Mouse (Mus musculus) kidney, embryonic 15.5 days (tissue): ENCODE data around the gene Fbp1. TPM values are rescaled to one million over a fixed set of nuclear protein-coding genes. Genes with fewer than 3 reads are reported as not detected.

ENCODE experiments used
- ATAC-seq: fragments of 200-750 bp; cut with Nextera tagmentation; replicated peaks from 2 replicates; pipeline ENCODE4 v1.8.0; 2017; ENCODE audit warnings: moderate TSS enrichment; ENCODE audit not compliant: low FRiP score
- H3K27ac ChIP-seq: fragments of 300-500 bp; sonication (generic); 2 replicates; pipeline ENCODE4 v1.5.1; 2015; ENCODE audit warnings: mild to moderate bottlenecking, inconsistent platforms
- H3K27me3 ChIP-seq: fragments of 300-500 bp; sonication (generic); 2 replicates; pipeline ENCODE4 v1.6.1; 2015; ENCODE audit warnings: inconsistent platforms
- H3K36me3 ChIP-seq: fragments of 300-500 bp; sonication (generic); 2 replicates; pipeline ENCODE4 v1.6.1; 2015; ENCODE audit warnings: inconsistent platforms
- H3K4me1 ChIP-seq: fragments of 300-500 bp; sonication (generic); 2 replicates; pipeline ENCODE4 v1.6.1; 2015; ENCODE audit warnings: inconsistent platforms
- H3K4me2 ChIP-seq: fragments of 300-500 bp; sonication (generic); 2 replicates; pipeline ENCODE4 v1.6.1; 2015; ENCODE audit warnings: moderate library complexity, mild to moderate bottlenecking, inconsistent platforms
- H3K4me3 ChIP-seq: fragments of 300-500 bp; sonication (generic); replicated peaks from 2 replicates; pipeline ENCODE4 v1.5.1; 2015; ENCODE audit warnings: mild to moderate bottlenecking, inconsistent platforms
- H3K9ac ChIP-seq: fragments of 300-500 bp; sonication (generic); 2 replicates; pipeline ENCODE4 v1.6.1; 2015; ENCODE audit warnings: mild to moderate bottlenecking, inconsistent platforms
- H3K9me3 ChIP-seq: fragments of 300-500 bp; sonication (generic); replicated peaks from 2 replicates; pipeline ENCODE4 v1.6.1; 2016; ENCODE audit warnings: inconsistent platforms
- WGBS: fragments of 180-500 bp; shearing (Covaris S2); methylation state at CpG from one replicate; pipeline ENCODE4 v1.1.7; 2015; ENCODE audit warnings: mixed read lengths; 5-methylcytosine and 5-hydroxymethylcytosine counted together
- polyA plus RNA-seq: library from polyadenylated mRNA; unstranded; fragments of >200 nt; fragmentation: Nextera tagmentation; extraction: Ambion mirVana; gene quantifications from 2 replicates; pipeline ENCODE4 v1.2.1, GENCODE M21; 2015

Gene Fbp1
- polyA plus RNA-seq, 1 experiment from 2014 or later = 42.4 TPM

GRCm38 (mm10) chr13:62911575-62911974 lies 23.5 kb upstream of the Fbp1 start:
- H3K4me2 ChIP-seq = no peak overlapping the region
- H3K27me3 ChIP-seq = no peaks in the 10 kb centered on the region
- no peaks in the 10 kb centered on the region for H3K9me3 ChIP-seq
- H3K4me3 ChIP-seq = no peak overlapping the region
- no peak for ATAC-seq
- no peaks in the 10 kb centered on the region for H3K36me3 ChIP-seq
- H3K4me1 ChIP-seq = peaks cover 16% of the 10 kb centered on the region
- H3K27ac ChIP-seq = no peak overlapping the region
- H3K9ac ChIP-seq = no peak overlapping the region
- 83% methylated on average over 5 of the region's 5 CpGs for WGBS

GRCm38 (mm10) chr13:62910206-62910605 lies 22.1 kb upstream of the Fbp1 start:
- no peak overlapping the region for H3K4me3 ChIP-seq
- no peaks in the 10 kb centered on the region for H3K9me3 ChIP-seq
- no peak overlapping the region for H3K9ac ChIP-seq
- WGBS = 81% methylated on average over 4 of the region's 4 CpGs
- H3K4me1 ChIP-seq = peaks cover 16% of the 10 kb centered on the region
- no peaks in the 10 kb centered on the region for H3K36me3 ChIP-seq
- ATAC-seq = no peak
- H3K27ac ChIP-seq = no peak overlapping the region
- no peaks in the 10 kb centered on the region for H3K27me3 ChIP-seq
- H3K4me2 ChIP-seq = no peak overlapping the region

GRCm38 (mm10) chr13:62909776-62910175 lies 21.7 kb upstream of the Fbp1 start:
- Histone ChIP-seq H3K4me3 (no peak overlapping the region), H3K9ac (no peak overlapping the region), H3K4me1 (peaks cover 16% of the 10 kb centered on the region), H3K27ac (no peak overlapping the region), H3K27me3 (no peaks in the 10 kb centered on the region), H3K4me2 (no peak overlapping the region), H3K9me3 (no peaks in the 10 kb centered on the region), H3K36me3 (no peaks in the 10 kb centered on the region)
- ATAC-seq = no peak
- 72% methylated on average over 5 of the region's 5 CpGs for WGBS

DNA sequence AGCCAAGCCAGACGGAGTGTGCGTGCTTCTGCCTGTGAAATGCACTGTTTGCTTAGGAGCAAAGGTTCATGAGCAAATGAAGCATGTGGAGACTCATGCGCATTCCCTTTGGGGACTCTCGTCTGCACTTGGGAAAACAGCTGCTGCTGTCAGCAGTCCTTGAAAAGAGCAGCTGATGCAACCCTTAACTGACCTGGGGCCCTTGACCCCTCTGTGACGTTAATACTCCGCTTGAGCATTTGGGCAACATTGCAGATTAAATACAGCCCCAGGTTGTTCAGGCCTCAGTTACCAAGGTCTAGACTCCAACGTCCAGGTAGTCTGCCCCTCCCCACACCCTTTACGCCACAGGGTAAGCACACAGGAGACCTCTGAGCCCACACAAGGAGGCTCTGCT lies 20.1 kb upstream of the Fbp1 start:
- Histone ChIP-seq H3K4me3 (no peak overlapping the region), H3K4me2 (peak overlapping the region; percentile 30; the same call in 1 of the 2 replicates), H3K27ac (peak overlapping the region; percentile 63), H3K4me1 (peaks cover 16% of the 10 kb centered on the region), H3K9me3 (no peaks in the 10 kb centered on the region), H3K27me3 (no peaks in the 10 kb centered on the region), H3K9ac (no peak overlapping the region), H3K36me3 (no peaks in the 10 kb centered on the region)
- WGBS = 16% methylated on average over 8 of the region's 8 CpGs
- peak; percentile 93 for ATAC-seq

- H3K9me3 ChIP-seq = no peaks in the 10 kb centered on the region
- H3K4me2 ChIP-seq = peak overlapping the region; percentile 30; the same call in 1 of the 2 replicates
- ATAC-seq = peak; percentile 61
- H3K36me3 ChIP-seq = no peaks in the 10 kb centered on the region
- no peak overlapping the region for H3K9ac ChIP-seq
- H3K4me1 ChIP-seq = peaks cover 16% of the 10 kb centered on the region
- peak overlapping the region; percentile 63 for H3K27ac ChIP-seq
- 63% methylated on average over 14 of the region's 14 CpGs for WGBS
- H3K27me3 ChIP-seq = no peaks in the 10 kb centered on the region
- H3K4me3 ChIP-seq = no peak overlapping the region
Measured at GRCm38 (mm10) chr13:62907527-62908162, 19.6 kb upstream of the Fbp1 start.

GRCm38 (mm10) chr13:62901139-62901538 lies 13.1 kb upstream of the Fbp1 start:
- Histone ChIP-seq H3K27me3 (no peaks in the 10 kb centered on the region), H3K4me3 (no peak overlapping the region)
- ATAC-seq = no peak

DNA sequence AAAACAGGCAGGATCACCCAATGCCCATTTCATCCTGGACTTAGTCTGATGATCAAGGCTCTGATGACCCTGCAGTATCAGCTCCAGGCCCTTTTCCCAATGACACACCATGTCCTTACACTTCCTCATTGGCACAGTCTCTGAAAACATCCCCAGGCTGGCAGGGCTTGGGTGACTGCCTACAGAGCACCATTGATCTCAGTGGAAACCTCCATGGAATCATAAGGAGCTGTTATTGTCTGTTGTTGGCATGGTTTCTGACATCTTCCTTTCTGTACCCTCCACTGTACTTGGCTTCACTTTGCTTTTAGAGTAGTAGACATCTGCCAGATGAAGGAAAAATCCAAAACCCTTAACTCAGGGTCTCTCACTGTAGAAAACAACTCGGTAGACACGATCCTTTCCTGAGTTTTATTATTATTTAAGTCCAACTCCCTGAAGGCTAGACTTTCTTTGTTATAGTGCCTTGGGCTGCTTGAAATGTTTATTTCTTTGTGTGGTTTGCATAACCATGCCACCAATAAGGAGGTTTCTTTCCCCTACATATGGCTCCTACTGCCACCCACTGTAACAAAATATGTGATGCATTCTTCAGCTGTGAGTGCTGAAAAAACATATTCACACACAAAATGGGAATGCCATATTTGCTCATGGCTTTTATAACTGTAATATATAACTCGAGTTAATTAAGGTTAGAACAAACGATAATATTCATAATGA lies 10.0 kb upstream of the Fbp1 start:
- H3K27ac ChIP-seq = no peak overlapping the region
- no peak overlapping the region for H3K9ac ChIP-seq
- no peaks in the 10 kb centered on the region for H3K36me3 ChIP-seq
- H3K9me3 ChIP-seq = no peaks in the 10 kb centered on the region
- 87% methylated on average over 4 of the region's 4 CpGs for WGBS
- H3K4me1 ChIP-seq = no peaks in the 10 kb centered on the region
- no peak for ATAC-seq
- H3K4me3 ChIP-seq = no peak overlapping the region
- H3K27me3 ChIP-seq = no peaks in the 10 kb centered on the region
- H3K4me2 ChIP-seq = no peak overlapping the region

More at GRCm38 (mm10) chr13:62901139-62901538, 13.1 kb upstream of the Fbp1 start:
- Histone ChIP-seq H3K4me2 (no peak overlapping the region), H3K4me1 (no peaks in the 10 kb centered on the region), H3K27ac (no peak overlapping the region), H3K36me3 (no peaks in the 10 kb centered on the region), H3K9me3 (no peaks in the 10 kb centered on the region), H3K9ac (no peak overlapping the region)

DNA sequence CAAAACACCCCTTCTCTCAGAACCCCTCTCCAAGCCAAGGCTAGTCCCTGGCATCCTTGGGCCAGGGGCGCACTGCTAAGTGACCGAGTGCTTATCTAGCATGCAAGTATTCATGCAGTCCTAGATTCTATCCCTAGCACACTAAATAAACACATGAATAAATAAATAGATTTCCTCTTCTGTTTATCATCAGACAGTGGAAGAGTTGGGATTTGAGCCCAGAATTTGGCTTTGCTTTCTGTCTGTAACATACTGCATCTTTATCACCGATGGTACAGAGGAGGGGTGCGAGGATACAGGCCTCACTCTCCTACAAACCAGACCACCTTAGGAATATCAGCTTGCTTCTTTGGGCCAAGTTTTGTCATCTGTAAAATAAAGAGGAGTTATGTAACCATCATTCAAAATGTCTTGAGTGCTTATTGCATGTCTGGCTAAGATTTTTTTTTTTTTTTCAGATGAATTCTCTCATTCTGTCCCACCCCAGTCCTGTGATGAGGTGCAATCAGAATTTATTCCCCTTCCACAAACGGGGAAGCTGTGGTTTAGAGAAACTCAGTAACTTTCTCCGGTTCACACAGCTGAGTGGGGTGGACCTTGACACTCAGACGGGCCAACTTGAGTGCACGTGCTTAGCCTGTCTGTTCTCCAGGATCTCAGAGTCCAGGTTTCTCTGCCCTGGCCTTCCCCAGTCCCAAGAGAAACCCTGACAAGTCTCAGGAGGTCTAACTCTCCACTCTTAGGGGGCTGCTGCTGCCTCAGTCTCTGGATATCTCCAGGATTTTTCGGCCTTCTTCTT lies 5.2 kb upstream of the Fbp1 start:
- Histone ChIP-seq H3K27ac (no peak overlapping the region), H3K4me1 (peaks cover 2% of the 10 kb centered on the region), H3K9ac (no peak overlapping the region), H3K36me3 (no peaks in the 10 kb centered on the region), H3K4me2 (no peak overlapping the region), H3K27me3 (peaks cover 18% of the 10 kb centered on the region), H3K4me3 (no peak overlapping the region), H3K9me3 (no peaks in the 10 kb centered on the region; the same call in 1 of the 2 replicates)
- no peak for ATAC-seq
- WGBS = 77% methylated on average over 9 of the region's 9 CpGs

GRCm38 (mm10) chr13:62889311-62889710 lies 1.2 kb upstream of the Fbp1 start:
- no peak overlapping the region for H3K4me2 ChIP-seq
- H3K27me3 ChIP-seq = peaks cover 39% of the 10 kb centered on the region
- no peak for ATAC-seq
- no peak overlapping the region for H3K27ac ChIP-seq
- H3K9ac ChIP-seq = no peak overlapping the region
- no peaks in the 10 kb centered on the region; the same call in 1 of the 2 replicates for H3K9me3 ChIP-seq
- WGBS = 79% methylated on average over 2 of the region's 2 CpGs
- no peaks in the 10 kb centered on the region for H3K36me3 ChIP-seq
- no peak overlapping the region for H3K4me3 ChIP-seq
- peaks cover 13% of the 10 kb centered on the region for H3K4me1 ChIP-seq

DNA sequence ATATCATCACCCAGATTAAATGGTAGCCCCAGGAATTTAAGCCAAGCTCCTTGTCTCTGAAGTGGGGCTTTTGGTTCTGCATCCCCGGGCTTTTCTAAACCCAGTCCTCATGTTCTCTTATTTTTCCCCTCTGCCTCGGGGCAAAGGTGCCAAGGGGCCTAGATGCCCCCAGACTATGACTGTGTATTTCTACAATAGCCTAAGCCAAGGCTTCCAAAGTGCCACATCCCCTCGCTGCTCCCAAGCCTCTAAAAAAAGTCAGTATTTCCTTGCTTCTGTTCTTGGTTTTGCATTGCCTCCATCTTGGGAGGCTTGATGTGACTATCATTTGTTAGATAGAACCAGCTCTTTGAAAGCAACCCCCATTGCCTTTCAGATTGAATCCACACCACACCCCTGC lies 3.5 kb downstream of the Fbp1 start:
- no peak for ATAC-seq
- Histone ChIP-seq H3K27ac (no peak overlapping the region), H3K36me3 (no peaks in the 10 kb centered on the region), H3K27me3 (peaks cover 34% of the 10 kb centered on the region), H3K4me2 (no peak overlapping the region), H3K9ac (no peak overlapping the region), H3K4me3 (no peak overlapping the region), H3K9me3 (no peaks in the 10 kb centered on the region), H3K4me1 (peaks cover 20% of the 10 kb centered on the region)
- WGBS = 76% methylated on average over 3 of the region's 3 CpGs

DNA sequence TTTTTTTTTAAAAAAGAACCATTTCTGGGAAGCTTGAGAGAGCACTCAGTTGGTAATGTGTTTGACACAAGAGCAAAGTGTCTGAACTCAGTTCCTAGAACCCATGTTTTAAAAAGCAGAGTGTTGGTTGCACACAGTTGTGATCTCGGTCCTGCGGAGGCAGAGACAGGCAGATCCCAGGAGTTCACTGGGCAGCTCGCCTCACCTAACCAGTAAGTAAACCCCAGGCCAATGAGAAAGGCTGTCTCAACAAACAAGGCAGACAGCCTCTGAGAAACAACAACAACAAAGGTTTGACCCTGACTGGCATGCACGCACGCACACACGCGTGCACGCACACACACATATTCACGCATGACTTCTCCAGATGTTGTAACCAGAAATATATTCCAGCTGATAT lies 4.2 kb downstream of the Fbp1 start:
- H3K4me2 ChIP-seq = no peak overlapping the region
- no peaks in the 10 kb centered on the region for H3K9me3 ChIP-seq
- ATAC-seq = no peak
- H3K4me1 ChIP-seq = peaks cover 20% of the 10 kb centered on the region
- no peak overlapping the region for H3K9ac ChIP-seq
- no peaks in the 10 kb centered on the region for H3K36me3 ChIP-seq
- peaks cover 28% of the 10 kb centered on the region for H3K27me3 ChIP-seq
- 83% methylated on average over 9 of the region's 9 CpGs for WGBS
- H3K27ac ChIP-seq = no peak overlapping the region
- H3K4me3 ChIP-seq = no peak overlapping the region

DNA sequence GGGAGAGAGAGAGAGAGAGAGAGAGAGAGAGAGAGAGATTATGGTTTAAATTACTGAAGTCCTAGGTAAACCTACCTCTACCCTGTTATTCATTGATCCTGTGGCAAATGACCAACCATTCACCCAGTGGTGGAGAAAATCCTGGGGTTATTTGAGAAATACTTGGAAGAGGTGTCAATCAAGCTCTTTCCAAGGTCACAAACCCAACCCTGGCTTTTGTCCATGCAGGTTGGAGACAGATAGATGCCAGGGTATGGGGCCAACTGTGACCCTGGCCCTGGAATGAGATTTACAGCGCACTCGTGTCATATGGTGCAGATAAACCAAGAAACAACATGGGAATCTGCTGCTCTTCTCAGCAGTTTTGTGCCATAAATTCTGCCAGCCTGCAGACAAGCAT lies 4.6 kb downstream of the Fbp1 start:
- ATAC-seq = no peak
- Histone ChIP-seq H3K9me3 (no peaks in the 10 kb centered on the region), H3K4me2 (no peak overlapping the region), H3K27ac (no peak overlapping the region), H3K9ac (no peak overlapping the region), H3K4me1 (peaks cover 19% of the 10 kb centered on the region), H3K4me3 (no peak overlapping the region), H3K27me3 (peaks cover 23% of the 10 kb centered on the region), H3K36me3 (no peaks in the 10 kb centered on the region)
- 69% methylated on average over 2 of the region's 2 CpGs for WGBS
